Mouse (Mus musculus) duodenum, adult 2 months (tissue): ENCODE data around the gene Vipas39. TPM values are rescaled to one million over a fixed set of nuclear protein-coding genes. Genes with fewer than 3 reads are reported as not detected.

ENCODE experiments used
- polyA plus RNA-seq: library from polyadenylated mRNA; depleted of rRNA; stranded (reverse); fragments of >200 nt; gene quantifications from 2 replicates; pipeline ENCODE4 v1.2.3, GENCODE M21; 2012; ENCODE audit warnings: low replicate concordance; rRNA removed

The Vipas39 gene
- polyA plus RNA-seq, result 15.0 and 21.8 TPM in 2 replicates

GRCm38 (mm10) chr12:87266108-87266826 lies at the start of gene Vipas39, which contains the start of gene Ahsa1:
TSS of gene Vipas39 (minus strand) at chr12:87266256.
TSS of gene Ahsa1 (plus strand) at chr12:87266479.

GRCm38 (mm10) chr12:87299657-87300440 lies 33.8 kb upstream of the Vipas39 start, which contains the start of gene Ism2:
TSS of gene Ism2 (minus strand) at chr12:87299705.

DNA sequence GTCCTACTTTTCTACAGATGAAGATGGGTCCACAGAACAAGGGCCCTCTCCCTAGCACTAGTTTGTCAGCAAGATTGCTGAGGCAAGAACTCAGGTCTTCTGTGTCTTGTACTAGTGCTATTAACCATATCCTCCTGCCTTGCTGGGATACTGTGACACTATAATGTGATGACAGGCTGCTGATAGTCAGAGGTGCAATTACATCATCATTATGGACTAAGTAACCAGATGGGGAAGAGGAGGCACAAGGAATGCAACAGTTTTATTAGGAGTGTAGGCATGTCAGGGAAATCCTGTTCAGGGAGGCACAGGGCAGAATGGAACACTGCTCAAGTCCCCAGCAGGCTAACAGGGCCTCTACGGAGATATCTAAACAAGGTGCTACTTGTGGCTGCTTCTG lies 27.4 kb downstream of the Vipas39 start, which contains the start of gene Noxred1:
Noxred1 (minus strand) TSS at position 101 of the 400 bp plus-strand sequence.

GRCm38 (mm10) chr12:87199973-87200586 lies 66.0 kb downstream of the Vipas39 start, which contains the start of gene Tmed8:
TSS of gene Tmed8 (minus strand) at chr12:87200454.

GRCm38 (mm10) chr12:87199206-87199972 lies 66.7 kb downstream of the Vipas39 start, which contains the start of gene Samd15:
TSS of gene Samd15 (plus strand) at chr12:87199723.

Other genes starting within 250 kb of the Vipas39 start
- 0.09 and 0.28 TPM in 2 replicates for gene Tmem63c, start 244.9 kb downstream of the Vipas39 start, polyA plus RNA-seq
- 3.3 and 3.7 TPM in 2 replicates for gene Ngb, start 163.7 kb downstream of the Vipas39 start, polyA plus RNA-seq
- gene Gstz1, start 119.1 kb downstream of the Vipas39 start, polyA plus RNA-seq, result 31.7 and 33.0 TPM in 2 replicates
- gene Pomt2, start 118.3 kb downstream of the Vipas39 start, polyA plus RNA-seq, result 4.8 and 7.1 TPM in 2 replicates
- not detected in 2 replicates for gene Samd15, start 66.5 kb downstream of the Vipas39 start, polyA plus RNA-seq
- 0.31 and 0.55 TPM in 2 replicates for gene Tmed8, start 65.8 kb downstream of the Vipas39 start, polyA plus RNA-seq
- 0.08 and 0.82 TPM in 2 replicates for gene Noxred1, start 27.5 kb downstream of the Vipas39 start, polyA plus RNA-seq
- gene Ahsa1, start 223 bp upstream of the Vipas39 start, polyA plus RNA-seq, result 16.8 and 18.5 TPM in 2 replicates
- gene Ism2, start 33.4 kb upstream of the Vipas39 start, polyA plus RNA-seq, result 0.14 and 0.50 TPM in 2 replicates
- 13.2 and 22.4 TPM in 2 replicates for gene Sptlc2, start 122.1 kb upstream of the Vipas39 start, polyA plus RNA-seq
- gene Slirp, start 177.6 kb upstream of the Vipas39 start, polyA plus RNA-seq, result 1.3 and 3.9 TPM in 2 replicates
- gene Alkbh1, start 177.8 kb upstream of the Vipas39 start, polyA plus RNA-seq, result 7.4 and 8.3 TPM in 2 replicates
- gene Snw1, start 206.0 kb upstream of the Vipas39 start, polyA plus RNA-seq, result 0.87 and 1.6 TPM in 2 replicates
- not detected in 2 replicates for gene Gm5788, start 228.5 kb upstream of the Vipas39 start, polyA plus RNA-seq
- gene Gm8300, start 248.1 kb upstream of the Vipas39 start, polyA plus RNA-seq, result not detected in 2 replicates